Mouse (Mus musculus) kidney, embryonic 15.5 days (tissue): ENCODE results near the gene BC048403. TPM values are rescaled to one million over a fixed set of nuclear protein-coding genes. Genes with fewer than 3 reads are reported as not detected.
"Not testable (repeated sequence)": the region's sequence is repeated elsewhere in the genome, so short reads cannot be mapped to it uniquely, and the experiment has no call there.

Experiments used
- ATAC-seq: fragments of 200-750 bp; cut with Nextera tagmentation; replicated peaks from 2 replicates; pipeline ENCODE4 v1.8.0; 2017; ENCODE audit warnings: moderate TSS enrichment; ENCODE audit not compliant: low FRiP score
- H3K27ac ChIP-seq: fragments of 300-500 bp; sonication (generic); 2 replicates; pipeline ENCODE4 v1.5.1; 2015; ENCODE audit warnings: mild to moderate bottlenecking, inconsistent platforms
- H3K27me3 ChIP-seq: fragments of 300-500 bp; sonication (generic); 2 replicates; pipeline ENCODE4 v1.6.1; 2015; ENCODE audit warnings: inconsistent platforms
- H3K36me3 ChIP-seq: fragments of 300-500 bp; sonication (generic); 2 replicates; pipeline ENCODE4 v1.6.1; 2015; ENCODE audit warnings: inconsistent platforms
- H3K4me1 ChIP-seq: fragments of 300-500 bp; sonication (generic); 2 replicates; pipeline ENCODE4 v1.6.1; 2015; ENCODE audit warnings: inconsistent platforms
- H3K4me2 ChIP-seq: fragments of 300-500 bp; sonication (generic); 2 replicates; pipeline ENCODE4 v1.6.1; 2015; ENCODE audit warnings: moderate library complexity, mild to moderate bottlenecking, inconsistent platforms
- H3K4me3 ChIP-seq: fragments of 300-500 bp; sonication (generic); replicated peaks from 2 replicates; pipeline ENCODE4 v1.5.1; 2015; ENCODE audit warnings: mild to moderate bottlenecking, inconsistent platforms
- H3K9ac ChIP-seq: fragments of 300-500 bp; sonication (generic); 2 replicates; pipeline ENCODE4 v1.6.1; 2015; ENCODE audit warnings: mild to moderate bottlenecking, inconsistent platforms
- H3K9me3 ChIP-seq: fragments of 300-500 bp; sonication (generic); replicated peaks from 2 replicates; pipeline ENCODE4 v1.6.1; 2016; ENCODE audit warnings: inconsistent platforms
- WGBS: fragments of 180-500 bp; shearing (Covaris S2); methylation state at CpG from one replicate; pipeline ENCODE4 v1.1.7; 2015; ENCODE audit warnings: mixed read lengths; 5-methylcytosine and 5-hydroxymethylcytosine counted together
- polyA plus RNA-seq: library from polyadenylated mRNA; unstranded; fragments of >200 nt; fragmentation: Nextera tagmentation; extraction: Ambion mirVana; gene quantifications from 2 replicates; pipeline ENCODE4 v1.2.1, GENCODE M21; 2015

BC048403 gene
- polyA plus RNA-seq, 1 experiment from 2014 or later: 3.4 TPM

DNA sequence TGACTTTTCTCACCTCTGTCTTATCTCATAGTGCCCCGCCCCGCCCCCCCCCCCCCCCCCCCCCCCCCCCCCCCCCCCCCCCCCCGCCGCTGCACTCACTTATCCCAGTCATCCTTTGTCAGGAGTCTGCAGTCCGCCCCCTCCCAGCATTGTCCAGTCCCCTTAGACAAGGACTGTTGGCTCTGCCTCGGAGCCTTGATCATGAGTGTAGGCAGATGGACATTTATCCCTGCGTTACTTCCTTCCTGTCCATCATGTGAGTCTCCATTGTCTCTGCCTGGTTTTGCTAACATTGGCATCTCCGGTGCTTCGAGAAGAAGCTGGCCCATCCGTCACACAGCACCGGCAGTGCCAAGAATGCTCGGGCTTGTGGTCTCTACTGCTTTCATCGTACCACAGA, 23.5 kb downstream of the BC048403 start:
- Histone ChIP-seq H3K27me3 (no peaks in the 10 kb centered on the region), H3K36me3 (no peaks in the 10 kb centered on the region), H3K4me2 (no peak overlapping the region), H3K9ac (no peak overlapping the region), H3K4me3 (no peak overlapping the region), H3K9me3 (no peaks in the 10 kb centered on the region), H3K27ac (no peak overlapping the region), H3K4me1 (no peaks in the 10 kb centered on the region)
- ATAC-seq: no peak
- WGBS: 78% methylated on average over 9 of the region's 13 CpGs

DNA sequence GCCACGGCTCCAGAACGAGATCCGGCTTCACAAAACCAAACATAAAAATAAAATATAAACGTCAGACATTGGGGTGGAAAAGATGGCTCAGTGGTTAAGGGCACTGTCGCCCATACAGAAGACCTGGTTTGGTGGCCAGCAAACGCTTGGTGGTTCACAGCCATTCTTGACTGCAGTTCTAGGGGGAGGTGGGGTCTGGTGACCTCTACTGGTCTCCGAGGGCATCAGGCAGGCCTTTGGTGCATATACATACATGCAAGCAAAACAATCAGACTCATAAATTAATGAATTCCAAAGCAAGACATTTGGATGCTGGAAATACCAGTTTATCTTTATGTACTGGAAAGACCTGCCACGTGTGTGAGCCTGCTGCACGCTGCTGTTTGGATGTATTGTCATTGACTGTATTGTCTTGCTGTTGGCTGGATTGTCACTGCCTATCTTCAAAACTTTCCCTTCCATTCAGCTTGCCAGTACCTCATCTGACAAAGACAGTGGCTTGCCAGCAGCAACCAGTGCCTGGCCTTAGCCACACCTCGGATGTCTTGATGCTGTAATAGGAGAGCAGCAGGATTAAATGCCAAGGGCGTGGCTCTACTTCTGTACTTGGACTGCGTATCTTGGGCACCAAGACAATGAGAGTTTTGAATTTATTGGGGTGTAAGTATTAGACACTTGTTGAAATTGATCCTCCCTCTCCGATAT, 24.9 kb downstream of the BC048403 start:
- no peak for ATAC-seq

DNA sequence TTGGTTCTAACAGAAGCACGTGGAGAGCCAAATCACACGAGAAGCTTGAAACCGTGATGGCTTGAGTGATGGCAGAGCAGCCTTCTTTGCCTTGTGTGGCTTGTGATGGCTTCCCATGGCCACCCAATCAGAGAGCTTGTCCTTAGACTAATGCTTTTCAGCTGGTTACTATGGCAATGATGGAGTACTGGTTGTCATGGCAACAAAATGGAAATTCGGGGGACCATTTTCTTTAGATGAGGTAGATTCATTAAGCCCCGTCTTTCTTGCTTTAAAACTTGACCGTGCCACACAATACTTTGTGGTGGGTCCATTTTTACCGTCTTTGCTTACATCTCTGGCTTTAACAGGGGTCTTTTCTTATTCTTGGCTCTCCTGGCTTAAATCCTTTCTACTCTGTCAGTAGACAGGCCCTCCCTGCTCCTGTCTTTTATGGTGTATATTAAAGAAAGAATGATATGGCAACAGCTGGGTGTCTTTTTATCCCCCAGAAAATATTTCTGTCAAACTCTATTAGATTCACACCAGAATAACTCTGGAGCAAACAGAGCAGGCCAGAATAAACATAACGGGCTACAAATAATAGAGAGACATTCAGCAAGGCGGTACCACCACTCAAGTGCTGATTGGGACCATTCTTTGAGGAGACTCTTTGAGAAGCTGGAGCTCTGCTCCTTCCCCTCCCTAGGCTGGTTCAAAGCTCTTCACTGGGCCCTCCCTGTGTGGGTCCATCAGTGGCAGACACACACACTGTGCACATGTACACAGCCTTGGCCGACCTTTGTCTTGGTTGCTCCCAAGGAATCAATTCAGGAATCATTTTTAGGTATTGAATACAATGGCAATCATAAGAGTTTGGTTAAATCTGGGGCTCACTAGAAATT, 25.7 kb downstream of the BC048403 start:
- no peak; the same call in 1 of the 2 replicates for ATAC-seq
- WGBS: 66% methylated on average over 10 of the region's 10 CpGs

More for the DNA sequence above, 24.9 kb downstream of the BC048403 start:
- Histone ChIP-seq H3K36me3 (no peaks in the 10 kb centered on the region), H3K9ac (no peak overlapping the region), H3K9me3 (no peaks in the 10 kb centered on the region), H3K4me1 (no peaks in the 10 kb centered on the region), H3K27ac (no peak overlapping the region), H3K27me3 (no peaks in the 10 kb centered on the region), H3K4me3 (no peak overlapping the region), H3K4me2 (no peak overlapping the region)
- WGBS: 78% methylated on average over 13 of the region's 13 CpGs

GRCm38 (mm10) chr10:121767295-121767694, 27.6 kb downstream of the BC048403 start:
- 86% methylated on average over 3 of the region's 3 CpGs for WGBS
- not testable (repeated sequence) for H3K36me3 ChIP-seq, ATAC-seq, H3K4me3 ChIP-seq, H3K4me1 ChIP-seq, H3K4me2 ChIP-seq, H3K9me3 ChIP-seq, H3K27ac ChIP-seq, H3K9ac ChIP-seq, H3K27me3 ChIP-seq

More for the DNA sequence above, 25.7 kb downstream of the BC048403 start:
- Histone ChIP-seq H3K9me3 (no peaks in the 10 kb centered on the region), H3K4me3 (no peak overlapping the region), H3K27ac (no peak overlapping the region), H3K9ac (no peak overlapping the region), H3K27me3 (no peaks in the 10 kb centered on the region), H3K4me1 (no peaks in the 10 kb centered on the region), H3K36me3 (no peaks in the 10 kb centered on the region), H3K4me2 (no peak overlapping the region)

DNA sequence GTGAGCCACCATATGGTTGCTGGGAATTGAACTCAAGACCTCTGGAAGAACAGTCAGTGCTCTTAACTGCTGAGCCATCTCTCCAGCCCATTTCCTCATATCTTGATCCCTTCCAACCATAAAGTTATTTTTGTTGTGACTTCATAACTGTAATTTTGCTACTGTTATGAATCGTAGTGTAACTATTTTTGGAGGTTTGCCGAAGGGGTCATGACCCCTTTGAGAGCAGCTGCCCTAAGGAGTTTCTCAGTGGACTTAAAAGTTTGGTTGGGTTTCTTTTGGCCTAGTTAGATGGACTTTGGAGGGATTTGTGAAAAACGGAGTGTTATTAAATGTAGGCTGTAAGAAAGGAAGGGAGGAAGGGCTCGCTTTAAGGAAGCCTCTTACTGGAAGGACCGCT, 30.0 kb downstream of the BC048403 start:
- H3K27me3 ChIP-seq: no peaks in the 10 kb centered on the region
- H3K4me2 ChIP-seq: no peak overlapping the region
- H3K36me3 ChIP-seq: no peaks in the 10 kb centered on the region
- no peak overlapping the region for H3K27ac ChIP-seq
- WGBS: 80% methylated on average over 5 of the region's 5 CpGs
- no peak overlapping the region for H3K4me3 ChIP-seq
- H3K9ac ChIP-seq: no peak overlapping the region
- no peak for ATAC-seq
- H3K4me1 ChIP-seq: peaks cover 5% of the 10 kb centered on the region; the same call in 1 of the 2 replicates
- H3K9me3 ChIP-seq: no peaks in the 10 kb centered on the region

DNA sequence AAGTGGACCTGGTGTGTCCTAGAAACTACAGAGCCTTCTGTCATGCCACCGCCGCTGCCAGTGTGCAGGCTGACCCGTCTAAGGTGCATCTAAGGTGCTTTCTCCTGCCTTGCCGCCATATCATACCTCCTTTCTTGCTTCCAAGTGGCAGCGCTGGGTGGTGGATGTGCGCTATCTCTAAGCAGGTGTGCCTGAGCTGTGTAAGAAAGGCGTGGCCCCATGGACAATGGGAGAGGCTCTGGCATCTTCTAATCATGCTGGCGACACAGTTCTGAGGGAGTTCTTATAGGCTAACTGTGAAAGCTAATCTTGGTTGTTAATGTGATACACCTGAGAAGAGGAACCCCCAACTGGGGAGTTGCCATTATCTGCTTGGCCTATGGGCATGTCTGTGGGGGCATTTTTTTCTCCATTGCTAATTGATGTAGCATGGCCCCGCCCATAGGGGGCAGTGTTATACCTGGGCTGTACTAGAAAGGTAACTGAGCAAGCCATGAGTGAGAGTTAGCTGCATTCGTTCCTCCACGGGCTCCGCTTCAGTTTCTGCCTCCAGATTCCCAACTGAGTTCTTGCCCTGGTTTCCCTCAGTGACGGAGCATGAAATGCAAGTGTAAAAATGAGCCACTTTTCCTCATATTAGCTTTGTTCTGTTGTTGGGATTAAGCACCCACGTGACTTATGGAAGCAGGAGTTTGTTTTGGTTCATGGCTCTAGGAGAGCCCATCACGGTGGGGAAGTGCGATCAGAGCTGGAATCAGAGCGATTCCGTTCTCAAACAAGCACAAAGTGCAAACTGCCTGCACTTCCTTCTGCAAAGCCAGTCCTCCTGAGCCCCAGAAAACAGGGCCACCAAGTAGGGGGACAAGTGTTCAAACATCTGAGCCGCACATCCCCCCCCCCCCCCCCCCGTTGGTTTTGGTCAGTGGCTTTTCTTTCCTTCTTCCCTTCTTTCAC, 31.2 kb downstream of the BC048403 start:
- no peaks in the 10 kb centered on the region for H3K9me3 ChIP-seq
- H3K36me3 ChIP-seq: no peaks in the 10 kb centered on the region
- H3K9ac ChIP-seq: no peak overlapping the region
- peak overlapping the region; percentile 20; the same call in 1 of the 2 replicates for H3K4me3 ChIP-seq
- H3K27ac ChIP-seq: no peak overlapping the region
- no peaks in the 10 kb centered on the region for H3K27me3 ChIP-seq
- peak overlapping the region; percentile 49 for H3K4me2 ChIP-seq
- H3K4me1 ChIP-seq: peaks cover 5% of the 10 kb centered on the region; the same call in 1 of the 2 replicates
- ATAC-seq: peak; percentile 56; the same call in 1 of the 2 replicates
- 52% methylated on average over 20 of the region's 20 CpGs for WGBS

- 76% methylated on average over 4 of the region's 4 CpGs for WGBS
- ATAC-seq: no peak
- no peak overlapping the region for H3K9ac ChIP-seq
- no peak overlapping the region for H3K4me3 ChIP-seq
- H3K27ac ChIP-seq: no peak overlapping the region
- no peaks in the 10 kb centered on the region for H3K36me3 ChIP-seq
- H3K4me1 ChIP-seq: peaks cover 5% of the 10 kb centered on the region; the same call in 1 of the 2 replicates
- H3K27me3 ChIP-seq: no peaks in the 10 kb centered on the region
- H3K9me3 ChIP-seq: no peaks in the 10 kb centered on the region
- no peak overlapping the region for H3K4me2 ChIP-seq
Measured at GRCm38 (mm10) chr10:121773813-121774212, 34.1 kb downstream of the BC048403 start.

DNA sequence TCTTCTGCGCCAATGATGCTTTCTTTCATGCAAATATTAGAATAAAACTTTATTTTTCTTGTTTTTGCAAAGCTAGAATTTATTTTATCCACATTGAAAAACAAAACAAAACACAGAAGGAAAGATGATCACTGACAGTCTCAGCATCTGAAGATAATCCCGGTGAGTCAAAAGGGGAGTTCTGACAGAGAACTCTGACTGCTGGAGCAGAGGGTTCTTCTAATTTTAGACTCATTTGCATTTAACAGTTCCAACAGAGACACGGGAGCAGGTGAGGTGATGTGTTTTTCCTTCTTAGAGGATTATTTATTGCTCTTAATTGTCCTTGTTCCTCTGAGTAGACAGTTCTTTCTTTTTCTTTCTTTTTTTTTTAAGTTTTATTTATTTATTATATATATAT, 36.3 kb downstream of the BC048403 start:
- no peaks in the 10 kb centered on the region for H3K9me3 ChIP-seq
- WGBS: 63% methylated on average over 3 of the region's 3 CpGs
- no peak overlapping the region for H3K4me2 ChIP-seq
- no peak overlapping the region for H3K9ac ChIP-seq
- no peak overlapping the region for H3K27ac ChIP-seq
- H3K4me1 ChIP-seq: peaks cover 2% of the 10 kb centered on the region
- ATAC-seq: no peak
- H3K27me3 ChIP-seq: no peaks in the 10 kb centered on the region
- no peak overlapping the region for H3K4me3 ChIP-seq
- H3K36me3 ChIP-seq: no peaks in the 10 kb centered on the region

GRCm38 (mm10) chr10:121781159-121781558, 41.4 kb downstream of the BC048403 start:
- 0 out of 2 replicates have a peak, but pooled peaks have one; percentile 40 for ATAC-seq
- Histone ChIP-seq H3K4me3 (no peak overlapping the region), H3K4me2 (peak overlapping the region; percentile 32; the same call in 1 of the 2 replicates), H3K4me1 (peaks cover 4% of the 10 kb centered on the region; the same call in 1 of the 2 replicates), H3K9me3 (no peaks in the 10 kb centered on the region), H3K27me3 (no peaks in the 10 kb centered on the region), H3K9ac (no peak overlapping the region), H3K36me3 (peaks cover 34% of the 10 kb centered on the region), H3K27ac (no peak overlapping the region)
- 43% methylated on average over 14 of the region's 14 CpGs for WGBS

DNA sequence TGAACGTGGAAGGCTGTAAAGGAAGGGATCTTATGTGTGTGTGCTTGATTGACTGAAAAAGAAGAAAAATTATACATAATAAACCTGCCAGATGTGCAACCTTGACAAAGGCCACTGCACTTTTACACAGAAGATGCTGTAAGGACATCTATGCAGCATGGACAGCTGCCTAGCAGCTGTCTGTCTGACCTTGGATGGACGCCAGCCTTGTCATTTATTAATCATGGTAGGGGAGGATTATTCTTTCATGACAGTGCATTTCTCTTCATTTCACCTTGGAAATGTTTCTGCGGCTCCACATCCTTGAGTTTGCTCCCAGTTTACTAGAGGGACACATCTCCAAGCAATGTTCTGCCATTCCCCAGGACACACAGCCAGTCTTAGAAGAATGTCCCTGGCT, 48.8 kb downstream of the BC048403 start:
- Histone ChIP-seq H3K9me3 (no peaks in the 10 kb centered on the region), H3K27me3 (no peaks in the 10 kb centered on the region), H3K4me3 (no peak overlapping the region), H3K9ac (no peak overlapping the region), H3K27ac (no peak overlapping the region), H3K4me1 (no peaks in the 10 kb centered on the region), H3K4me2 (no peak overlapping the region), H3K36me3 (peaks cover 54% of the 10 kb centered on the region)
- no peak for ATAC-seq
- WGBS: 92% methylated on average over 3 of the region's 3 CpGs

- H3K9me3 ChIP-seq: no peaks in the 10 kb centered on the region
- H3K4me2 ChIP-seq: no peak overlapping the region
- H3K4me3 ChIP-seq: no peak overlapping the region
- WGBS: 78% methylated on average over 6 of the region's 6 CpGs
- no peaks in the 10 kb centered on the region for H3K27me3 ChIP-seq
- no peaks in the 10 kb centered on the region for H3K4me1 ChIP-seq
- no peak overlapping the region for H3K27ac ChIP-seq
- H3K36me3 ChIP-seq: peaks cover 48% of the 10 kb centered on the region
- H3K9ac ChIP-seq: no peak overlapping the region
- no peak for ATAC-seq
Measured at GRCm38 (mm10) chr10:121790078-121790477, 50.3 kb downstream of the BC048403 start.
